Mouse (Mus musculus): ENCODE measurements around the gene Gm20929. TPM values are rescaled to one million over a fixed set of nuclear protein-coding genes. Genes with fewer than 3 reads are reported as not detected.
"Not testable (repeated sequence)": the region's sequence is repeated elsewhere in the genome, so short reads cannot be mapped to it uniquely, and the experiment has no call there.

The Gm20929 gene
- polyA plus RNA-seq (2014; fragmentation: Nextera tagmentation; extraction: Ambion mirVana): not detected in 2 replicates

DNA sequence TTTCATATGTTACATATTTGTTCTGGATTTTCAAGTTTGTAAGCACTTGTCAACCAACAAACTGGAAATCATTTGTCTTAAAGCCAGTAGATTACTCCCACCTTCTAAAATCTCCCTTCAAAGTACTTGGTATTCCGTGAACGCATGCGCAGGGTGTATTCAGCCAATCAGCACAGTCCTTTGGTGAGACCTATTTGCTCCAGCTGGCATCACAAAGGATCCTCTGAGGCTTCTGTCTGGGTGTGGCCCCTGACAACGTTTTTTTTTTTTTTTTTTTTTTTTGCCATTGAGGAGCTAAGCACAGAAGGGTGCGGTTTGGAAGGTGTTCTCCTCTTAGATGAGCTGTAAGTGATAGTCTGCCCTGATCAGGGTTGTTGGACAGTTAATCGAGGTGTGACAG is at the start of gene Gm20929:
TSS of gene Gm20929 (plus strand) at position 301 of the 400 bp plus-strand sequence.
- H3K27ac ChIP-seq (replicated peaks; ENCODE audit: low read depth, low read length); DNase-seq (ENCODE audit: low spot score); H3K36me3 ChIP-seq (ENCODE audit: control insufficient read depth, insufficient read depth, low read length); H3K9me3 ChIP-seq (ENCODE audit: control insufficient read depth, low read length); H3K4me3 ChIP-seq (ENCODE audit: low read depth, low read length); H3K4me2 ChIP-seq (ENCODE audit: low read depth, severe bottlenecking); H3K9ac ChIP-seq (ENCODE audit: low read length); H3K4me1 ChIP-seq (ENCODE audit: control insufficient read depth, insufficient read depth, low read length); H3K27me3 ChIP-seq (ENCODE audit: control insufficient read depth, insufficient read depth, low read length); ATAC-seq (ENCODE audit: insufficient number of reproducible peaks, low FRiP score, low TSS enrichment, low read depth): not testable (repeated sequence)
- no CpG with 5 or more reads among the region's 6 CpGs for WGBS

All from limb, embryonic 11.5 days (tissue).